Mouse (Mus musculus): Measurements from ENCODE around the gene Inpp5d.

GRCm38 (mm10) chr1:87631584-87631983 lies 11.5 kb downstream of the Inpp5d start:
- no peak for TF ChIP-seq CTCF (IDR thresholded peaks at IDR 0.05)
- TF ChIP-seq EP300 (IDR thresholded peaks at IDR 0.05), result no peak
